Mouse (Mus musculus) right cerebral cortex, postnatal 36 days (tissue): ENCODE data around the gene Arl11.

ENCODE experiments used
- DNase-seq, 2 experiments: peaks; one replicate each; pipeline ENCODE4 v3.0.0; 2022; ENCODE audit warnings: low spot score in 2 of 2, mixed read lengths in 1 of 2

Gene Arl11

DNA sequence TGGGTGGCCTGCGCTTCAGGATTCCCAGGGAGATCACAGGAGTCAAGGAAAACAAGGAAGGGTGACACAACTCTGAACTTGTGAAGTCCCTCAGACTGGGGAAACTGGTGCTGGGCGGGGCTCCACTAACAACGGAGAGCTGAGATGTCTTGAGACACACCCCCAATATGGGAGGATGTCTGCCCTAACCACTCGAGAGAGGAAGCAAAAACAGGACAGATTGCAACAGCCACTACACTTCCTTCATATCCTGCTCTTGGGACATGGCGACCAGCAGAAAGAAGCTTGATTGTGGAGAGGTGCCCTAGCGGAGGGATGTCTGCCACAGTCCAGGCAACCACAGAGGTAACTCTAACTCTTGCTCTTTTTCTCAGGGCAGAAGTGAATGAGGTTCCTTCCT is at the start of gene Arl11:
TSS of gene Arl11 (plus strand) at position 161 of the 400 bp plus-strand sequence.
- no peak for DNase-seq

GRCm38 (mm10) chr14:61267908-61268475 is 41.6 kb upstream of the Arl11 start:
- no peak for DNase-seq

DNA sequence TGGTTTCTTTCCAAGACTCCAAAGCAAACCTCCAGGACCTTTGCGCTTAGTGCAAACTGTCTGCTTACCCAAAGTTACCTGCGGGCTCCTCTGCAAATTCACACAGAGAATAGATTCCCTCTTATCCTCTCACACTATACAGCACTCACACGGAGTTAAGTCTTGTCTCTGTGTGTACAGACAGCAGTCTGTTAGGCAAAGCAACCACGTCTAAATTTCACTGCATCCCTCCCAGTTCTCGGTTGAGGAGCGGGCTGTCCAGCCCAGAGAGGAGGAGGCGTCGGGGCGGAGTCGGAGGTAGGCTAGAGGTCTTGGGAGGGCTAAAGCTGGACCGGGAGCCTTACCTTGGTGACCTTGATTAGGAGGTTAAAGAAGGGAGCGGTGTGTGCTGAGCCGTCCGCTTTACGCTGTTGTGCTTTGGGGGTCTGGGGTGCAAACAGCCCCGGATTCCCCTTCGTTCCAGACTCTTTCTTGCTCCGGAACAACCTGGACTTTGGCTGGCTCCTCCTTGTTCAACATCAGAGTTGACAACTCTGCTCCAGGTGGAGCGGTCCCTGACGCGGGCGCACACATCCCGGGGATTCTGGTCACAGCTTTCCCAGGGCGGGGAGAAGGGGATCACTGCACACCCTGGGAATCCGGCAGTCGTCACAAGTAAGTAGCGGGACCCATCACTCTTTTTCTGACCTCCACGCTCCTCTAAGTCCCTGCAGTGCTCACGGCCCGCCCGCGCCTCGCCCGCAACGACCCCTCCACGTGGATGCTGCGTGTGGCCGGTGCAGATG is 34.9 kb upstream of the Arl11 start:
- no peak for DNase-seq

- no peak for DNase-seq
These were observed 32.3 kb upstream of the Arl11 start for GRCm38 (mm10) chr14:61277285-61277684.

DNA sequence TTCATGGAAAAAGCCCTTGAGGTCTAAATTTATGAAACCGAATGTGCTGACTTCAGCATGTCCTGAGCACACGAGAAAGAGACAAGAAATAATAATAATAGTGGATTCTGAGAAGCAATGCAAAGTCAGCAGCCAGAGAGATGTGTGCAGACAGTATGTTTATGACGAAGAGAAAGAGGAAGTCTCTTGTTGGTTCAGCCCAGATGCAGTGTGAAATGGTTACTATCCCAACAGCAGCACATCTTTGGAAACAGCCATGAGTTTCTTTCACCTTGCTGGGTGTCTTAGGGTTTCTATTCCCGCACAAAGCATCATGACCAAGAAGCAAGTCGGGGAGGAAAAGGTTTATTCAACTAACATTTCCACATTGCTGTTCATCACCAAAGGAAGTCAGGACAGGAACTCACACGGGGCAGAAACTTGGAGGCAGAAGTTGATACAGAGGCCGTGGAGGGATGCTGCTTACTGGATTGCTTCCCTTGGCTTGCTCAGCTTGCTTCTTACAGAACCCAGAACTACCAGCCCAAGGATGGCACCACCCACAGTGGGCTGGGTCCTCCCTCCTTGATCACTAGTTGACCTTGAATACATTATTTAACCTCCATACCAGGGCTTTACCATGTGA is 30.8 kb upstream of the Arl11 start:
- no peak for DNase-seq

GRCm38 (mm10) chr14:61288606-61289286 is 20.8 kb upstream of the Arl11 start:
- no peak for DNase-seq

DNA sequence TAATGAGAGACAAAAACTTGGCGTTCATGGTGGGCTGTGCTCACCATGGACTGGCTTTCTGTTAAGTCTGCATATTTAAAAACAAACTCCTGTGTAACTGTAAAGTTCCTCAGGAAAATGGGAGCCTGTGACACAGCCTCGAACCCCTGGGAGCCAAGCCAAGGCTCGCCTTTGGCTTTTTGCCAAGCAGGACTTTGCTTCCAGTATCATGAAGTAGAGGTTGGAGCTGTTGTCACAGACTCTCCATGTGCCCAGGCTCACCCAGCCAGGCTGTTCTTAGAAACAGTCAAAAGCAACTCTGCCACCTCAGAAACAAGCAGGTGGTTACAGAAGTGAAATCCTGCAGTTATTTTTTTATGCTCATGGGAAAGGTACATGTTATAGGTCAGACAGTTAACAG is 18.9 kb upstream of the Arl11 start:
- no peak for DNase-seq

GRCm38 (mm10) chr14:61293884-61294737 is 15.4 kb upstream of the Arl11 start:
- peak; percentile 28 to 30 for DNase-seq

DNA sequence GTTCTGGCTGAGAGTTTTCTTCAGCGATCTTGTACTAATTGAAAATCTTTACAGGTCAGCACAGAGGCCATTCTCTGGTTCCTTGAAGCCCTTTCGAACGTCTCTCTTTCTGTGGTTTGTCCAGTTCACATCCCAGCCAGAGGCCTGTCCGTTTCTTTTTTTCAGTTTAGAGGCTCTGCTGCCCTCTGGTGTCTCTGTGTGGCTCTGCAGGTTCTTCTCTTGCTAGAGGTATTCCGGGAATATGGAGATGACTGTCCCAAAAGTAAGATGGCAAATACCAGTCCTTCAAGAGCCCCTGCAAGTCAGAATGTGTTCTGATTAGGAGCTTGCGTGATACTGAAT is 14.8 kb upstream of the Arl11 start:
- peak; percentile 18 to 32 for DNase-seq

DNA sequence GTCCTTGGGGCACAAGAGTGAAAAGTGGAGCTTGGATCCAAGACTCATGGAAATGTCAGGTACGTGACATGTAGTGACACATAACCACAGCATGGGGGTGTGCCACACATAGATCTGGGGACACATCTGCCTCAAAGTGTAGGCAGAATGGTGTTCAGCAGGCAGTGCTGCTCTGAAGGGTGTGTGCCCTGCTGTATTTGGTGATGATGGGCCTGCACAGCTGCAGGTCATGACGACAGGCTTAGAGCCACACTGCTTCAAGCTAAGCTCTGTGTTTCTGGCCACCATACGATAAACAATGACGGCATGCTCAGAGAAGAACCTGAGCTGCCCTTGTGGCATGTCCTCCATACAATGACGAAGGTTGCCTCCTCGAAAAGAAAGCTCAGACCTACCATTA is 9.7 kb upstream of the Arl11 start:
- DNase-seq, result no peak

DNA sequence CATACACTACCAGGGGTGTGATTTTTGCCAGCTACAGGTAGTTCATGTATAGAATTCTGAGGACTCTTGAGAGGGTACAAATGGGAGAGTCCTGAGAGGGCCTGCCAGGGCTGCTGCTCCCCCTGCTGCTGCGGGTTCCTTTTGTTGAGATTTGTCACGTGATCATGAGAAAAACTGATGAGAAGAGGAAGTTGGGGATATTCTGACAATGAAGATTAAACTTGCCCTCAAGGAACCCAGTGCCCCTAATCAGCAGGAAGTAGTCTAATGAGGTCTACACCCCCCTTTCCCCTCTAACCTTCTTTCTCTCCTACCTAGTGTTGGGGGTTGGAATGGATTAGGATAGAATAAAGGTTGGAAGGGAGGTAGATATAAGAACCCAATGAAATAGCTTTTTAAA is 8.2 kb upstream of the Arl11 start:
- DNase-seq, result no peak

DNA sequence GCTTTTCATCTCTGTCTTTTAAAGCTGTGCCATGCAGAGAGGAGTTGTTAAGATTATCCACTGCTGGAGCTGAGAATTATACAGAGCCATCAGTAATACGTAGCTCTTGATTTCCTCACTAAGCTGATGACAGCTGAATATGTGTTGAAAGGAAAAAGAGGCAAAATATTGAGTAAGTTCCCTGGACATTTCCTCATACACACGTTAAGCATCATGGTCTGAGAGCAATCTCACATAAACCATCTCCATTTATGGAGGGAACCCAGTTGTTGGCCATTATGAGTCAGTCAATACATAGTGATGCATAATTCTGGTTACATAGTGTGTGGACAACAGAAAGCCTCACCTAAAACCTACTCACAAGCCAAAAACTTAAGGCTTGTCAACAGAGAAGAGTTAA is 7.1 kb upstream of the Arl11 start:
- DNase-seq, result no peak

DNA sequence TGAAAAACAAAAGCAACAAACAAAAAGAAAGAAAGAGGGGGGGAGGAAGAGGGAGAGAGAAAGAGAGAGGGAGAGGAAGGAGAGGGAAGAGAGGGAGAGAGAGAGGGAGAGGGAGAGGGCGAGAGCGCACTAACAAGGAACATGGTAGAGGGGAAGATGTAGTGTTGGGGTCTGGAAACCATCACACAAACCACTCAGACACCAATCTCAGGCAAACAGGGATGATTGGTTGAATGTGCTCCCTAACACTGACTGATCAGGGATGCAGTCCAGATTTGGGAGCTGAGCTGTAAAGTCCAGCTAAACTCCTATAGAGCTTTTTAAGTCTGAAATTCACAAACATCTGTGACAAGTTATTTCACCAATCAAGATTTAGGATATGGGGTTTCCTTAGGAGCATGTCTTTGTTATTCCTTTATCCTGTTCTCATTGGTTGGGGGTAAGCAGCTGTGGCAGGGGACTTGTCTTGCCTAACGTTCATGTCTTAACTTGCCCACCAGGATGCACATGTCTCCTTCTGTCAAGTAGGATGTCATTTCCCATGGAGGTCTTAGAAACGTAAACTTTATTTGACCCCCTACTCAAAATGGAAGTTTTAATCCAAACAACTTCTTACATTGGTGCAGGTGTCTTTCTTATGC is 5.5 kb upstream of the Arl11 start:
- DNase-seq, result no peak

GRCm38 (mm10) chr14:61310036-61310772 is 651 bp downstream of the Arl11 start:
- no peak for DNase-seq

DNA sequence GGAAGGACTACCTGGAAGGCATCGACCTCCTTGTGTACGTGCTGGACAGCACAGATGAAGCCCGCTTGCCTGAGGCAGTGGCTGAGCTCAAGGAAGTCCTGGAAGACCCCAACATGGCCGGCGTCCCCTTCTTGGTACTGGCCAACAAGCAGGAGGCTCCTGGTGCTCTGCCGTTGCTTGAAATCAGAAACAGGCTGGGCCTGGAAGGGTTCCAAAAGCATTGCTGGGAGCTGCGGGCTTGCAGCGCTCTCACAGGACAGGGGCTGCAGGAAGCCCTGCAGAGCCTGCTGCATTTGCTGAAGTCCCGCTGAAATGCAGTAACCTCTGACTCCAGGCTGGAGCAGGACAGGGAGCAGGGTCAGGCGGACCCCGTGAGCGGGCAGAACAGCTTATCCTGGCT is 1.4 kb downstream of the Arl11 start:
- DNase-seq, result no peak

GRCm38 (mm10) chr14:61316861-61317260 is 7.3 kb downstream of the Arl11 start:
- DNase-seq, result peak; percentile 37 to 48

GRCm38 (mm10) chr14:61320765-61321164 is 11.2 kb downstream of the Arl11 start:
- DNase-seq, result no peak

- DNase-seq, result no peak
These were observed 11.6 kb downstream of the Arl11 start for GRCm38 (mm10) chr14:61321200-61321599.

DNA sequence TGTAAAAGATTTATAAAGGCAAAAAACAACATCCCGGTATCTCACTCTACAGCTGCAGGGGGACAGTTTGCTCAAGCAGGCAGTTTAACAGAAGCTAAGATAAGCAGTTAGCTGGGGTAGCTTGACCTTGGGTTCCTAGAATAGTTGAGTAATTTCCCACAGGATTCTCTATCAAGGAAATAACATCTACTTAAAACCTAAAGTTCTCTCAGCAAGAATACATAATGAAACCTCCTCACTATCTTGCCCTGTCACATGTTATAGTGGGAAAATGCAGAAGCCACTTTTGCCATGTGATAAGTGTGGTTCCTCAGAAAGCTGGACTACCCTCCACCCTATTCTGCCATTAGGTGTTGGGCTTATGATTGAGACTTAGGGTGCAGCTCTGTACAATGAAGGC is 13.2 kb downstream of the Arl11 start:
- no peak for DNase-seq

DNA sequence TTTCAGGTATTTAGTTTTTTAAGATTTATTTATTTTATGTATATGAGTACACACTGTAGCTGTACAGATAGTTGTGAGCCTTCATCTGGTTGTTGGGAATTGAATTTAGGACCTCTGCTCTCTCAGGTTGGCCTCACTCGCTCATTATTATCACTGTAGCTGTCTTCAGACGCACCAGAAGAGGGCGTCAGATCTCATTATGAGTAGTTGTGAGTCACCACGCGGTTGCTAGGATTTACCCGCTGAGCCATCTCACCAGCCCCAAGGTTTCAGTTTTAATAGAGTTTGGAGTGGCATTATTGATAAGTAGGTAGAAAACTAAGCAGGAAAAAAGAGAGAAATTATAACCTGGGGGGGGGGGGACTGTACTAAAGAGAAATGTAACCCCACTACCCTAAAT is 17.5 kb downstream of the Arl11 start:
- DNase-seq, result peak in 1 of 2 experiments; percentile 11
